Mouse (Mus musculus) hindbrain, embryonic 14.5 days (tissue): ENCODE results near the gene Serpina5. TPM values are rescaled to one million over a fixed set of nuclear protein-coding genes. Genes with fewer than 3 reads are reported as not detected.

Experiments used
- ATAC-seq: fragments of 200-750 bp; cut with Nextera tagmentation; 2 replicates; pipeline ENCODE4 v1.8.0; 2017; ENCODE audit warnings: moderate number of reproducible peaks, mild to moderate bottlenecking, moderate TSS enrichment, moderate library complexity; ENCODE audit not compliant: low FRiP score
- DNase-seq: peaks from one replicate; pipeline ENCODE4 v3.0.0-alpha.2; 2015; ENCODE audit warnings: low spot score
- H3K27ac ChIP-seq: fragments of 300-500 bp; sonication (generic); 2 replicates; pipeline ENCODE4 v1.5.1; 2014; ENCODE audit warnings: mild to moderate bottlenecking, moderate library complexity
- H3K27me3 ChIP-seq: fragments of 300-500 bp; sonication (generic); 2 replicates; pipeline ENCODE4 v1.6.1; 2014; ENCODE audit warnings: mild to moderate bottlenecking, low read length, mixed read lengths; ENCODE audit not compliant: control insufficient read depth, insufficient read depth
- H3K36me3 ChIP-seq: fragments of 300-500 bp; sonication (generic); replicated peaks from 2 replicates; pipeline ENCODE4 v1.6.1; 2014; ENCODE audit not compliant: control insufficient read depth, insufficient read depth
- H3K4me1 ChIP-seq: fragments of 300-500 bp; sonication (generic); replicated peaks from 2 replicates; pipeline ENCODE4 v1.6.1; 2014; ENCODE audit warnings: antibody characterized with exemption, low read length, mixed read lengths; ENCODE audit not compliant: control insufficient read depth, insufficient read depth
- H3K4me2 ChIP-seq: fragments of 300-500 bp; sonication (generic); replicated peaks from 2 replicates; pipeline ENCODE4 v1.6.1; 2014; ENCODE audit warnings: mild to moderate bottlenecking, moderate library complexity
- H3K4me3 ChIP-seq: fragments of 300-500 bp; sonication (generic); replicated peaks from 2 replicates; pipeline ENCODE4 v1.5.1; 2014; ENCODE audit warnings: mild to moderate bottlenecking, low read length
- H3K9ac ChIP-seq: fragments of 300-500 bp; sonication (generic); 2 replicates; pipeline ENCODE4 v1.6.1; 2014
- H3K9me3 ChIP-seq: fragments of 300-500 bp; sonication (generic); 2 replicates; pipeline ENCODE4 v1.6.1; 2016; ENCODE audit warnings: low read length; ENCODE audit not compliant: control insufficient read depth
- WGBS: fragments of 180-500 bp; shearing (Covaris S2); extraction: QIAGEN DNeasy Blood & Tissue Kit; methylation state at CpG from one replicate; pipeline ENCODE4 v1.1.7; 2014; 5-methylcytosine and 5-hydroxymethylcytosine counted together
- polyA plus RNA-seq: library from polyadenylated mRNA; unstranded; fragments of >200 nt; fragmentation: Nextera tagmentation; extraction: Ambion mirVana; gene quantifications from 2 replicates; pipeline ENCODE4 v1.2.1, GENCODE M21; 2014

Gene Serpina5
- polyA plus RNA-seq, 1 experiment from 2014 or later: not detected

DNA sequence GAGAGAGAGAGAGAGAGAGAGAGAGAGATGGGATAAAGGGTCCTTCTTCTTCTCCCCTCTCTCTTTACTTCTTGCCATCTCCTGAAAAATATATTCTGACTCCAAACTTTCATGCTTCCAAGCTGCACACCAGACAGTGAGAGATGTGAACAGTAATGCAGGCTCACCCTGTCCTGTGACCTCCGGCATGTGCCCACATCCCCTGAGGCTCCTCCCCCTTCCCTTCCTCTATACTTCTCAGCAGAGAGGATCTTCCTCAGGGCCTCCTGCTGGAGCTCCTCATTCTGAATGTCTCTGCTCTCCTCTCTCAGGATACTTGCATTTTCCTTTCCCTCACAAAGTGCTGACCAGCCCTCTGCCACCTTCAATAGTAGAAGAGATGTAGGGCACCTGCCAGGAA lies 41.5 kb downstream of the Serpina5 start:
- no peak overlapping the region for H3K4me3 ChIP-seq
- H3K9ac ChIP-seq: no peak overlapping the region
- no peak overlapping the region for H3K4me2 ChIP-seq
- H3K4me1 ChIP-seq: no peaks in the 10 kb centered on the region
- WGBS: 56% methylated on average over 1 of the region's 1 CpGs
- DNase-seq: no peak
- no peaks in the 10 kb centered on the region for H3K36me3 ChIP-seq
- no peak for ATAC-seq
- no peak overlapping the region for H3K27ac ChIP-seq
- H3K27me3 ChIP-seq: no peaks in the 10 kb centered on the region
- H3K9me3 ChIP-seq: no peaks in the 10 kb centered on the region

DNA sequence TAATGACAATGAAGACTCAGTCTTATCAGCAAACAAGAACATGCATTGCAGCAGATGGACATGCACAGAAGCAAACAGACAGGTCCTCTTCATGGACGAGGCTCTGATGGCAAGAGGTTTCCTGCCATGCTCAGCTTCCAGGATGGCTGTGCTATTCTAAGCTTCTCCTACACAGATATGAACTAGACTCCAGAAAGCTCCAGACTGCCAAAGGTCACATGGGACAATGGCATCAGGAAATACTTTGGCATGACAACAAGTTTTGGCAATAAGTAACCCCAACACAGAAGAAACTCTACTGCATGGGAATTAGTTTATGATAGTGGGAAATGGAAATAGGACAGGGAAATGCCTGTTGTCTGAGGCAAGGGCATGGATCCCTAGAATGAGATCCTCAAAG lies 42.4 kb downstream of the Serpina5 start:
- Histone ChIP-seq H3K27ac (no peak overlapping the region), H3K4me2 (no peak overlapping the region), H3K9ac (no peak overlapping the region), H3K27me3 (no peaks in the 10 kb centered on the region), H3K36me3 (no peaks in the 10 kb centered on the region), H3K4me3 (no peak overlapping the region), H3K9me3 (no peaks in the 10 kb centered on the region), H3K4me1 (no peaks in the 10 kb centered on the region)
- WGBS: 86% methylated on average over 1 of the region's 1 CpGs
- DNase-seq (no peak), ATAC-seq (no peak)

DNA sequence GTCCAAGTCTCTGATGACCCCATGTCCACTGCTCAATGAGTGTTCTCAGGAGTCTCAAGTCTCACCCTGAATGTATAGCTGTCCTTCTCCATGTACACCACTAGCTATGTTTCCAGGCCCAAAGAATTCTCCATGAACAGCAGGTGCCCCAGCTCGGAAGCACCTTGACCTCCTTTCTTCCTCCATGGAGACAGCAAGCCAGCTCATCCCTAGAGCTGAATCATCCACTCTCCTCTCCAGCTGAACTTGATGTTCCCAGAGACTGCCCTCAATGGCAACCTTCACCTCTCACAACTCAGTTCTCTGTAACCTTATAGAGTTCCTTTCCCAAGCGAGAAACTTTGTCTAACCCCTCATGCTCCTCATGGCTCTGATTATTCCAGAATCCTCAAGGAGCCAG lies 44.7 kb downstream of the Serpina5 start:
- Histone ChIP-seq H3K4me3 (no peak overlapping the region), H3K9ac (no peak overlapping the region), H3K4me1 (no peaks in the 10 kb centered on the region), H3K27ac (no peak overlapping the region), H3K27me3 (no peaks in the 10 kb centered on the region), H3K4me2 (no peak overlapping the region), H3K9me3 (no peaks in the 10 kb centered on the region), H3K36me3 (no peaks in the 10 kb centered on the region)
- no peak for DNase-seq
- no peak for ATAC-seq
- 86% methylated on average over 2 of the region's 2 CpGs for WGBS

DNA sequence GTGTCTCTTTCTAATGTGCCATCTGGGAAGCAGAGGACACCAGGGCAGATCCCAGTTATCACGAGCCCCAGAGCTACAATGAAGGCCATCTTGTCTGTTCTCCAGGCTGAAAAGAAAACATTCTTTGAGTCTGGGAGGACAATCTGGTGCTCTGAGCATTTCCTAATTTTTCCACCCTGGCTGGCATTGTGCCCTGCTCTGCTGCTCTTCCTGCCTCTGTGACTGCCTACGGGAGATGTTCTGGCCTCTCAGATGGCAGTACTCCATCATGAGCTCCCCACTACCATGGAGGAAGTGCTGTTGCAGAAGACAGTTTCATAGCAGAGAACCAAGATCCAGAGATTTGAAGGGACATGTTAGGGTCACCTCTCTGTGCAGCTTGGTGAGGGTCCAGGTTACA lies 51.1 kb downstream of the Serpina5 start:
- no peak overlapping the region for H3K9ac ChIP-seq
- no peak for DNase-seq
- no peak overlapping the region for H3K4me2 ChIP-seq
- H3K9me3 ChIP-seq: no peaks in the 10 kb centered on the region
- 81% methylated on average over 2 of the region's 2 CpGs for WGBS
- no peak for ATAC-seq
- no peaks in the 10 kb centered on the region for H3K27me3 ChIP-seq
- H3K27ac ChIP-seq: no peak overlapping the region
- no peak overlapping the region for H3K4me3 ChIP-seq
- no peaks in the 10 kb centered on the region for H3K4me1 ChIP-seq
- H3K36me3 ChIP-seq: no peaks in the 10 kb centered on the region

DNA sequence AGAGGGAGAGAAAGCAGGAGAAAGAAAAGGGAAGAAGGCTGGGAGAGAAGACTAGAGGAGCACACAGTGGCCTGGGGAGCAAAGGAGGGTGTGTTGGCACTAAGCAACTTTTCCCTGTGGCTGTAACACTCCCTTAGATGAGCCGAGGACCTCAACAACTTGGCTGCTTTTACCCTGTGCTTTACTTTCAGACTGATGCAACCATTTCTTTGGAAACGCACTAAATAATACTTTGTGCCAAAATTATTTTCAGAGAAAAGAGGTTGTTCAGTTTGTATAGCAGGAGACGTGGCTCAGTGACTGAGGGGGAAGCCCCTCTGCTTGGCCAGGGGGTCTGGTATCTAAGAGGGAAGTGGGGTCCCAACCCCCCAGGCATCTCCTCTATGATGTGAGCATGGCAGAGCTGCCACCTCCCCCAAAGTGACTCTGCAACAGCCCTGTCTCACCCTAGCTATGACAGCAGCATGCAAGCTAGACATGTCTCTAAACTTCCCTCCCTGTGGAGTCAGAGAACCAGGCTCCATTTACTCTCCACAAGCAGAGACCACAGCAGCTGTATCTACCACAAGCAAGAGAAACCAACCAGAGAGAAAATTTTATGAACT lies 52.2 kb downstream of the Serpina5 start:
- Histone ChIP-seq H3K9ac (no peak overlapping the region), H3K4me1 (no peaks in the 10 kb centered on the region), H3K36me3 (no peaks in the 10 kb centered on the region), H3K27ac (no peak overlapping the region), H3K27me3 (no peaks in the 10 kb centered on the region), H3K4me2 (no peak overlapping the region), H3K4me3 (no peak overlapping the region), H3K9me3 (no peaks in the 10 kb centered on the region)
- ATAC-seq: no peak
- DNase-seq: no peak
- WGBS: 86% methylated on average over 3 of the region's 3 CpGs

DNA sequence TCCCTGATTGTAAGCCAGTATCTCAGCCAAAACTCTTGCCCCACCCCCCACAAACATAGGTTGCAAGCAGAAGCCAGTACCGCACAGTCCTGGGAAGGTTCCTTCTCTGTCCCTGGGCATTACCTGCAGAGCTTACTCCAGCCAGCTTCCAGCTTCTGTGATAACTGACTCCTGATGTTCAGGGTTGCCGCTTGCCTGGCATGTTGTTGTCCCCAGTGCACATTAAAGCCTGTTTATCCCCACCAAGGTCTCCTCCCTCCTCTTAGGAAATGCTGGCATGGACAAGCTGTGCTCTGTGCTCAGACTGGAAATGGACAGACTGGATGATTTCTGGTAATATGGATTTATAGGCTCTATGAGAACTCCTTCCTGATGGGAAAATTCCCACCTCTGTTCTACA lies 52.7 kb downstream of the Serpina5 start, which contains the start of gene Serpina3c:
TSS of gene Serpina3c (minus strand) at position 215 of the 400 bp plus-strand sequence.
- Histone ChIP-seq H3K27ac (no peak within 1 kb of the TSS), H3K4me3 (no peak within 1 kb of the TSS), H3K9me3 (no peaks in the 10 kb centered on the region), H3K4me2 (no peak within 1 kb of the TSS), H3K4me1 (no peaks in the 10 kb centered on the region), H3K36me3 (no peaks in the 10 kb centered on the region), H3K9ac (no peak within 1 kb of the TSS), H3K27me3 (no peaks in the 10 kb centered on the region)
- ATAC-seq (no peak), DNase-seq (no peak)
- 95% methylated on average over 2 of the region's 2 CpGs for WGBS

Other genes with a start within 250 kb of the Serpina5 start
- gene Serpina1a, start 237.6 kb upstream of the Serpina5 start, polyA plus RNA-seq: not detected in 2 replicates
- gene Serpina1c, start 196.2 kb upstream of the Serpina5 start, polyA plus RNA-seq: not detected in 2 replicates
- gene Serpina1e, start 142.1 kb upstream of the Serpina5 start, polyA plus RNA-seq: not detected in 2 replicates
- gene Serpina11, start 111.2 kb upstream of the Serpina5 start, polyA plus RNA-seq: not detected in 2 replicates
- 0.22 TPM in 1 of 2 replicates, not detected in the other for gene Serpina9, start 87.4 kb upstream of the Serpina5 start, polyA plus RNA-seq
- not detected in 2 replicates for gene Serpina12, start 56.7 kb upstream of the Serpina5 start, polyA plus RNA-seq
- not detected in 2 replicates for gene Serpina3a, start 11.6 kb downstream of the Serpina5 start, polyA plus RNA-seq
- gene Serpina3b, start 26.9 kb downstream of the Serpina5 start, polyA plus RNA-seq: 0.09 TPM in 1 of 2 replicates, not detected in the other
- gene Serpina3c, start 52.8 kb downstream of the Serpina5 start, polyA plus RNA-seq: not detected in 2 replicates
- 0.13 and 0.19 TPM in 2 replicates for gene Serpina3f, start 113.4 kb downstream of the Serpina5 start, polyA plus RNA-seq
- 0.67 and 1.1 TPM in 2 replicates for gene Serpina3g, start 135.1 kb downstream of the Serpina5 start, polyA plus RNA-seq
- 0.08 TPM in 1 of 2 replicates, not detected in the other for gene Serpina3i, start 162.0 kb downstream of the Serpina5 start, polyA plus RNA-seq
- not detected in 2 replicates for gene Serpina3j, start 213.4 kb downstream of the Serpina5 start, polyA plus RNA-seq
- gene Serpina3k, start 237.4 kb downstream of the Serpina5 start, polyA plus RNA-seq: not detected in 2 replicates
- not detected in 2 replicates for gene Serpina3m, start 237.4 kb downstream of the Serpina5 start, polyA plus RNA-seq